Mouse (Mus musculus): ENCODE results near the gene St3gal3. TPM values are rescaled to one million over a fixed set of nuclear protein-coding genes. Genes with fewer than 3 reads are reported as not detected.

St3gal3 gene
- total and polyA plus RNA-seq, 3 experiments = 6.9 to 13.8 (median 13.4) TPM

GRCm38 (mm10) chr4:118115132-118115531 is 19.6 kb downstream of the St3gal3 start:
- TF ChIP-seq CTCF (IDR thresholded peaks at IDR 0.05; ENCODE audit: low read depth, low read length) (no peak), GATA2 (IDR thresholded peaks at IDR 0.05; ENCODE audit: borderline replicate concordance, low read depth, low read length) (no peak)
- ATAC-seq (ENCODE audit: extremely low read depth, insufficient number of reproducible peaks, low FRiP score, poor library complexity, severe bottlenecking) (no peak), DNase-seq (ENCODE audit: low spot score) (no peak)

GRCm38 (mm10) chr4:118112601-118113000 is 22.1 kb downstream of the St3gal3 start:
- H3K4me1 ChIP-seq (ENCODE audit: insufficient read depth, low read depth, low read length) = peaks cover 18% of the 10 kb centered on the region
- TF ChIP-seq GATA1 (IDR thresholded peaks at IDR 0.05; ENCODE audit: borderline replicate concordance, low read length) = no peak
- TF ChIP-seq CTCF (IDR thresholded peaks at IDR 0.05; ENCODE audit: low read depth, low read length) = no peak
- no peak for TF ChIP-seq TAL1 (conservative IDR thresholded peaks at IDR 0.05; ENCODE audit: low read depth, low read length)
- TF ChIP-seq POLR2AphosphoS5 (IDR thresholded peaks at IDR 0.05; ENCODE audit: insufficient replicate concordance, low read depth, low read length) = no peak
- TF ChIP-seq GATA2 (IDR thresholded peaks at IDR 0.05; ENCODE audit: borderline replicate concordance, low read depth, low read length) = no peak
- peaks cover 10% of the 10 kb centered on the region for H3K9me3 ChIP-seq (replicated peaks)
- peaks cover 53% of the 10 kb centered on the region for H3K36me3 ChIP-seq (replicated peaks)
- ATAC-seq (ENCODE audit: extremely low read depth, insufficient number of reproducible peaks, low FRiP score, poor library complexity, severe bottlenecking) (no peak), DNase-seq (ENCODE audit: low spot score) (no peak)
- H3K27me3 ChIP-seq (ENCODE audit: insufficient read depth, low read length) = no peaks in the 10 kb centered on the region
- H3K4me3 ChIP-seq (ENCODE audit: low read depth, low read length) = no peak overlapping the region

More at GRCm38 (mm10) chr4:118115132-118115531, 19.6 kb downstream of the St3gal3 start:
- Histone ChIP-seq H3K27me3 (ENCODE audit: insufficient read depth, low read length) (no peaks in the 10 kb centered on the region), H3K4me3 (ENCODE audit: low read depth, low read length) (no peak overlapping the region), H3K4me1 (ENCODE audit: insufficient read depth, low read depth, low read length) (peaks cover 18% of the 10 kb centered on the region), H3K9me3 (replicated peaks) (peaks cover 10% of the 10 kb centered on the region), H3K36me3 (replicated peaks) (peaks cover 59% of the 10 kb centered on the region)

GRCm38 (mm10) chr4:118109649-118110048 is 25.1 kb downstream of the St3gal3 start:
- no peak overlapping the region for H3K4me3 ChIP-seq (ENCODE audit: low read depth, low read length)
- H3K4me1 ChIP-seq (ENCODE audit: insufficient read depth, low read depth, low read length) = peaks cover 5% of the 10 kb centered on the region
- DNase-seq (ENCODE audit: low spot score) = no peak
- no peaks in the 10 kb centered on the region for H3K27me3 ChIP-seq (ENCODE audit: insufficient read depth, low read length)
- TF ChIP-seq CTCF (IDR thresholded peaks at IDR 0.05; ENCODE audit: low read depth, low read length) = no peak
- TF ChIP-seq TAL1 (conservative IDR thresholded peaks at IDR 0.05; ENCODE audit: low read depth, low read length) = no peak
- TF ChIP-seq GATA2 (IDR thresholded peaks at IDR 0.05; ENCODE audit: borderline replicate concordance, low read depth, low read length) = no peak
- no peak for TF ChIP-seq GATA1 (IDR thresholded peaks at IDR 0.05; ENCODE audit: borderline replicate concordance, low read length)
- no peak for TF ChIP-seq POLR2AphosphoS5 (IDR thresholded peaks at IDR 0.05; ENCODE audit: insufficient replicate concordance, low read depth, low read length)
- no peak for ATAC-seq (ENCODE audit: extremely low read depth, insufficient number of reproducible peaks, low FRiP score, poor library complexity, severe bottlenecking)
- peaks cover 58% of the 10 kb centered on the region for H3K36me3 ChIP-seq (replicated peaks)
- peaks cover 10% of the 10 kb centered on the region for H3K9me3 ChIP-seq (replicated peaks)

- Histone ChIP-seq H3K27me3 (ENCODE audit: insufficient read depth, low read length) (no peaks in the 10 kb centered on the region), H3K36me3 (replicated peaks) (peaks cover 53% of the 10 kb centered on the region), H3K9me3 (replicated peaks) (peaks cover 10% of the 10 kb centered on the region), H3K4me1 (ENCODE audit: insufficient read depth, low read depth, low read length) (peaks cover 4% of the 10 kb centered on the region), H3K4me3 (ENCODE audit: low read depth, low read length) (no peak overlapping the region)
- TF ChIP-seq POLR2AphosphoS5 (IDR thresholded peaks at IDR 0.05; ENCODE audit: insufficient replicate concordance, low read depth, low read length) = no peak
- no peak for TF ChIP-seq GATA2 (IDR thresholded peaks at IDR 0.05; ENCODE audit: borderline replicate concordance, low read depth, low read length)
- TF ChIP-seq TAL1 (conservative IDR thresholded peaks at IDR 0.05; ENCODE audit: low read depth, low read length) = no peak
- no peak for TF ChIP-seq GATA1 (IDR thresholded peaks at IDR 0.05; ENCODE audit: borderline replicate concordance, low read length)
- TF ChIP-seq CTCF (IDR thresholded peaks at IDR 0.05; ENCODE audit: low read depth, low read length) = no peak
- DNase-seq (ENCODE audit: low spot score) (no peak), ATAC-seq (ENCODE audit: extremely low read depth, insufficient number of reproducible peaks, low FRiP score, poor library complexity, severe bottlenecking) (no peak)
Measured at GRCm38 (mm10) chr4:118108779-118109178, 25.9 kb downstream of the St3gal3 start.

- TF ChIP-seq POLR2AphosphoS5 (IDR thresholded peaks at IDR 0.05; ENCODE audit: insufficient replicate concordance, low read depth, low read length) = no peak
- TF ChIP-seq GATA2 (IDR thresholded peaks at IDR 0.05; ENCODE audit: borderline replicate concordance, low read depth, low read length) = no peak
- TF ChIP-seq TAL1 (conservative IDR thresholded peaks at IDR 0.05; ENCODE audit: low read depth, low read length) = no peak
- TF ChIP-seq GATA1 (IDR thresholded peaks at IDR 0.05; ENCODE audit: borderline replicate concordance, low read length) = no peak
- no peak for TF ChIP-seq CTCF (IDR thresholded peaks at IDR 0.05; ENCODE audit: low read depth, low read length)
- DNase-seq (ENCODE audit: low spot score) (peak; percentile 7), ATAC-seq (ENCODE audit: extremely low read depth, insufficient number of reproducible peaks, low FRiP score, poor library complexity, severe bottlenecking) (no peak)
- Histone ChIP-seq H3K27me3 (ENCODE audit: insufficient read depth, low read length) (no peaks in the 10 kb centered on the region), H3K36me3 (replicated peaks) (peaks cover 51% of the 10 kb centered on the region), H3K4me1 (ENCODE audit: insufficient read depth, low read depth, low read length) (peaks cover 4% of the 10 kb centered on the region), H3K4me3 (ENCODE audit: low read depth, low read length) (no peak overlapping the region), H3K9me3 (replicated peaks) (no peaks in the 10 kb centered on the region)
Measured at GRCm38 (mm10) chr4:118105256-118106053, 29.3 kb downstream of the St3gal3 start.

- no peak for TF ChIP-seq GATA1 (IDR thresholded peaks at IDR 0.05; ENCODE audit: borderline replicate concordance, low read length)
- TF ChIP-seq GATA2 (IDR thresholded peaks at IDR 0.05; ENCODE audit: borderline replicate concordance, low read depth, low read length) = no peak
- TF ChIP-seq CTCF (IDR thresholded peaks at IDR 0.05; ENCODE audit: low read depth, low read length) = no peak
- TF ChIP-seq POLR2AphosphoS5 (IDR thresholded peaks at IDR 0.05; ENCODE audit: insufficient replicate concordance, low read depth, low read length) = no peak
- TF ChIP-seq TAL1 (conservative IDR thresholded peaks at IDR 0.05; ENCODE audit: low read depth, low read length) = no peak
- Histone ChIP-seq H3K36me3 (replicated peaks) (peaks cover 67% of the 10 kb centered on the region), H3K4me1 (ENCODE audit: insufficient read depth, low read depth, low read length) (peaks cover 6% of the 10 kb centered on the region), H3K27me3 (ENCODE audit: insufficient read depth, low read length) (no peaks in the 10 kb centered on the region), H3K9me3 (replicated peaks) (no peaks in the 10 kb centered on the region), H3K4me3 (ENCODE audit: low read depth, low read length) (no peak overlapping the region)
- ATAC-seq (ENCODE audit: extremely low read depth, insufficient number of reproducible peaks, low FRiP score, poor library complexity, severe bottlenecking) = no peak
- no peak for DNase-seq (ENCODE audit: low spot score)
Measured at GRCm38 (mm10) chr4:118103280-118103830, 31.4 kb downstream of the St3gal3 start.

All from G1E (cell line).